Mouse (Mus musculus) cerebellum, postnatal 4 days (tissue): ENCODE data around the gene Aplp1.
"Not testable (repeated sequence)": the region's sequence is repeated elsewhere in the genome, so short reads cannot be mapped to it uniquely, and the experiment has no call there.

Experiments
- DNase-seq, 2 experiments: peaks; one replicate each; pipeline ENCODE4 v3.0.0; 2022; ENCODE audit warnings: low spot score in 2 of 2, mixed read lengths in 1 of 2

Gene Aplp1

DNA sequence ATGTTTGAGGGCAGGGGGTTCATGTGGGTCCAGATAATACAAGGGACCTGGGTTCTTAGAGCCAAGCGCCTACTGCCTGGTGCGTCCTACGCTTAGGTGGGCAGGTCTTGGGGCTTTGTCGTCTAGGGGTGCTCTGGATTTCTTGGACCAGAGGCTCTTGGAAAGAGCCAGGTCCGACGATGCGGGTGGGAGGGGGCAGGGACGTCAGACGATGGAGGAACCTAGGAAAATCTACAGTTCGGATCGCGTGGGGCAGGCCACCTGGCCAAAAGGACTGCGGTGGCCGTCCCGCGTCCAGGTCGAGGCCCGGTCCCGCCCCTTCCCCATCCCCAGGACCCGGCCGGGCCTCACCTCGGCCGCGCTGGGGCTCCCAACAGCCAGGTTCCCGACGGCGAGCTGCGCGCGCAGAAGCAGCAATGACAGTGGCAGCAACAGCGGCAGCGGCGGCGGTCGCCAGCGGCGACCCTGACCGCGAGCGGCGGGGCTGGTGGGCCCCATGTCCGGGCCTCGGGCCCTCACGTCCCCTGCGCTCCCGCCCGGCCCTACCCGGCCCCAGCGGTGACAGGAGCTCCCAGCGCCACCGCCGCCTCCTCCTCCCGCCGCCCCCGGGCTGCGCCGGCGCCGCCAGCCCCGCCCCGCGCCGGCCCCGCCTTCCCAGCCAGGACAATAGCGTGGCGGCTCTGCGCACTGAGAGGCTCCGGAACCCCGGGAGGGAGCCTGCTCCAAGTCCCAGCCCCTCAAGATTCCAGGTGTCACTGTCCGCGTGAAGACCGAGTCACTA is at the start of gene Aplp1:
TSS of gene Aplp1 (minus strand) at position 565 of the 781 bp plus-strand sequence.
- peak; percentile 51 to 77 for DNase-seq

DNA sequence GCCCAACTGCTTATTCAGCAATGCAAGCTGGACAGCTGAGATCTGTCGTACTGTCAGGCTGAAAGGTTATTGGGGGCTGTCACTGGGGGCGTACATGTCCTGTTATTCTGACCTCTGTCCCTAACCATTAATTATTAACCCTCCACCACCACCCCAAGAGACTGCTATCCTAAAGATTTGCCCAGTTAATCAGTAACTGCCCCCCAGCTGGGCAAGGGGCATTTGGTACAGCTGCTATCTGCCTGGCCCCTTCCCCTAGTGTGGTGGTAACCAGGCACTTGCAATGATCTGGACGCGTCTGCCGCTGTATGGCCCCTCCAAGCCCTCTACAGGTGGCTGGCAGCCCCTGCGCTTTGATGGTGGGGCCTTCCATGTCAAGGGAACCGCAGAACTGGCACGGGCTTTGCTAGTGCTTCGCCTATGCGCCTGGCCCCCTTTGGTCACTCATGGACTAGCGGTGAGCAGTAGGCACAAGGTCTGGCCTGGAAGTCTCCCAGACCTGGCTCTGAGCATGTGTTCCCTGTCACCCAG is 48.1 kb upstream of the Aplp1 start, which contains the start of gene Prodh2:
TSS of gene Prodh2 (plus strand) at position 222 of the 531 bp plus-strand sequence.
- no peak for DNase-seq

DNA sequence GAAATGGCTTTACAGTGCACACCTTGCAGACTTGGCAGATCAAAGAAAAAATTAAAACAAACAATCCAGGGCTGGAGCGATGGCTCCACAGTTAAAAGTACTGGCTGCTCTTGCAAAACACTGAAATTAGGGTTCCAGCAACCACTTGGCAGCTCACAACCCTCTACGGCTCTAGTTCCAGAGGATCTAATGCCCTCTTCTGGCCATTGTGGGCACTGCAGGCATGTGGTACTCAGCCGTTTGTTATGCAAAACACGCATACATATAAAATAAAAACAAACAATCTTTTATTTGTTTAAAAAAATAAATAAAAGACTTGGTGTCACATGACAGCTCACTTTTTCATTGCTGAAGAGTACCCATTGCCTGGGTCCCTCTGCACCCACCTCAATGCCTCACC is 47.4 kb upstream of the Aplp1 start:
- peak; percentile 76 to 88 for DNase-seq

DNA sequence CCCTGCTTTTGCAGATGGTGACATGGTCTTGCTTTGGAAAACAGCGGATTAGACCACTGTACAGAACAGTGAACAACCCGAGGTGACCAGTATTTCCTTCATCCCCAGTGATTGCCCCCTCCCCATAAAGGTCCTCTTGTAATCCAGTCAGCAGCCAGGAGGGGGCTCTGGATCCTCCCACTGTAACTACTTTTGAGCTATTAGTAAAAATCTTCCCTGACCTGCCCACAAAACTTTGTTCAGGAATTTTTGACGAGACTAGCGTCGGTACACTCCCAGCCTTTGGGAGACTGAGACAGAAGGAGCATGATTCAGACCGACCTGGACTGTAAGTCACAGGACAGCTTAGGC is 45.6 kb upstream of the Aplp1 start:
- no peak for DNase-seq

DNA sequence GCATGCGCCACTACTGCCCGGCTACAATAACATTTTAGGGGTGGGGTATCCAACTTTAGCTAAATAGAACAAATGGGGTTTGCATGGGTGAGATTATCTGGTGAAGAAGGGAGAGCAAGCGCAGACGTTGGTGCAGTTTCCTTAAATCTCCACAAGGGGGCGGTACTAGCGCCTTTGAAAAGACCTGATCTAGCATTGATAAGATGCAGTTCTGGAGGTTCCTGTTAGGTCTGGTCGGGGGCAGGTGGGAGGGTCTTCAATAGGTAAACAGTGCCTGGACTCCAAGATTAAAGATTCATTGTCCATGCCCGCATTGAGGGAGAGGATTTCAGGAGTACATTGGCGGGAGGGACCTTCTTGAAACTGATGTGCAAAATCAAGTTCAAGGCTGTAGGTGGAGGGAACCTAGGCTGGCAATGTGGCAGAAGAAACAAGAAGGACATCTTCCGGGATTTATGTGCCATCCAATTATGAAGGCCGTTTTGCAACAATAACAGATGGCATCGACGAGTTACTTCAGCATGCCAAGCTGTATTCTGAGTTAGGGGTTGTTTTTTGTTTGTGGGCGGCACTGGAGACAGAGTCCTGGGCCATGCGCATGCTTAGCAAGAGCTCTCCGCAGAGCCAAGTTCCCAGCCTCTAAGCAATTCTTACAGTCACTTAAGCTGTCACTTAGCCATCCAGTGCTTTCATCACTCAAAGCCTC is 45.1 kb upstream of the Aplp1 start:
- DNase-seq: peak in 1 of 2 experiments; percentile 52

DNA sequence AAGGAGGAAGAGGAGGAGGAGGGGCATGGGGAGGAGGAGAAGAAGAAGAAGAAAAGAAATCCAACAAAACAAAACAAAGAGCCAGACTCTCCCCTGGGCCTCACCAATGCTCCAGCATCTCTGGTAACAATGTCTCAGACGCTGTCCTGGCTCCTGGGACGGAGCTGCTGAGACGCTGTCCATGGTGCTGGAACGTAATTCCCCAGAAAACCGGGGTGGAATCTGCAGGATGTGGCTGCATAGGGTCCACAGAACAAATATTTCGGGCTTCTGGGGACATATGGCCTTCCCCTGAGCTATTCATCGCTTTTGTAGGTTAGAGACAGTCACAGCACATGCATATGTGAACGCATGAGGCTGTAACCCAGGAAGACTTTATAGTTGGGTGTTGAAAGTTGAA is 38.9 kb upstream of the Aplp1 start:
- no peak for DNase-seq

DNA sequence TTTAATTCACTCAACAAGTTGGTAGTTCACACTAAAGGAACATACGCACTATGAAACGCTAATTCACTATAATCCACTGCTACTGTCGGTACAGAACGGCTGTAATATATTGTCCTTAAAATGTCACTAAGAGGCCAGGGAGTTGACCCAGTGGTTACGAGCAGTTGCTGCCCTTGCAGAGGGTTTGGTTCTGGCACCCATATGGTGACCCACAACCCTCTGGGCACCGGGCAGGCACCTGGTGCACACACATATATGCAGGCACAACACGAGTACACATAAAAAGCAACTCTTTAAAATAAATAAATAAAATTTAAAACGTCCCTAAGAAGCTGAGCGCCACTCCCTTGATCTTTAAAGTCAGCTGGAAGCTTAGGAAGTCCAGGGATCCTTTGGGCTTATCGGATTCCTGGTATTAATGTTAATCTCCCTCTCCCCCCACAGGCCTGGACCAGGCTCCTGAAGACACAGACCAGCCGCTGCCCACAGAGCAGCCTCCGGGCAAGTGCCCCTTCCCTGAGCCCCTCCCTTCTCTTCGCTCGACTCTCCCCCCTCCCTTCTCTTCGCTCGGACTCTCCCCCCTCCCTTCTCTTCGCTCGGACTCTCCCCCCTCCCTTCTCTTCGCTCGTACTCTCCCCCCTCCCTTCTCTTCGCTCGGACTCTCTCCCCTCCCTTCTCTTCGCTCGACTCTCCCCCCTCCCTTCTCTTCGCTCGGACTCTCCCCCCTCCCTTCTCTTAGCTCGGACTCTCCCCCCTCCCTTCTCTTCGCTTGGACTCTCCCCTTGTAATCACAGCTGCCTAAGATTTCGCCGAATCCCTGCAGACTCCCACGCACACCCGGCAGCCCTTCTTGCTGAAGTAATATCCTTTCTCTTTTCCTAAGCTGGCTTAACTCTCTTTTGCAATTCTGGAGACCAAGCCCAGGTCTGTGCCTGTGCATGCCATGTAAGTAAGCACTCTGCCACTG is 32.4 kb upstream of the Aplp1 start:
- DNase-seq: no peak

DNA sequence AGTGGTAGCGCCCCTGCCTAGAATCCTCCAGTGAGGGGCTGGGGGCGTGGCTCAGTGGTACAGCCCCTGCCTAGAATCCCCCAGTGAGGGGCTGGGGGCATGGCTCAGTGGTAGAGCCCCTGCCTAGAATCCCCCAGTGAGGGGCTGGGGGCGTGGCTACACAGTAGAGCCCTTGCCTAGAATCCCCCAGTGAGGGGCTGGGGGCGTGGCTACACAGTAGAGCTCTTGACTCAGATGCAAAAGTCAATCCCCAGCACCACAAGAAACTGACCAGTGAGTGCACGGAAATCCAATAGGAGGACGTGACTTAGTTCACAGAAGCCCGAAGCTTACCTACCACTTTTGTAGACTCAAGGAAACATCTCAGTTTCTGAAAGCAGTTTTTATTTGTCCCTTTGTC is 30.8 kb upstream of the Aplp1 start:
- not testable (repeated sequence) for DNase-seq

DNA sequence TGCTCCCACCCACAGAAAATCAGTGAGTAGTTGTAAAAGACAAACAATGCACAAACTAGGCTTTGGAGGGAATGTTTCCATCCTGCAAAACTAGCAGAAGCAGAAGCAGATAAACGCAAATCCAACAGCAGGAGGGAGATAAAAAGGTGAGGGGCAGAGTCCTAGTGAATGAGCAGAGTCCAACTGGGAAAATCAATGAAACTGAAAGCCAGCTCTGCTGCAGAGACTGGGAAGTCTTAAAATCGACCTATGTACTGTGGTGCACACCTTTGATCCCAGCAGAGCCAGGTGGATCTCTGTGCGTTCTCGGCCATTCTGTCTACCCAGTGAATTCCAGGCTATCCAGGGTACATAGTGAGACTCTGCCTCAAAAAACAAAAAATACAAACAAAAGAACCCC is 29.7 kb upstream of the Aplp1 start:
- no peak for DNase-seq

DNA sequence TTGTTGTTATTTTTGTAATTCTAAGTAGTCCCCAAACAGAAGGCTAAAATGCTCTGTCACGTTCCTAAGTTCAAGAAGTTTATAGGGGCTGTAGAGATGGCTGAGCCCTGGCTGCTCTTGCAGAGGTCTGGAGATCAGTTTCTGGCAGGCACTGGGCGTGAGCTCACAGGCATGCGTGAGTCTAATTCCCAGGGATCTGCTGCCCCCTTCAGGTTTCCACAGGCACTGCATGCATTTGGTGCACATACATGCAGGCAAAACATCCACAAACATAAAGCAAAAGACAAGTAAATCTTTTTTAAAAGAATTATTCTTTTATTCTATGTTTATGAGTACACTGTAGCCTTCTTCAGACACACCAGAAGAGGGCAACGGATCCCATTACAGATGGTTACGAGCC is 27.1 kb upstream of the Aplp1 start:
- peak in 1 of 2 experiments; percentile 70 for DNase-seq

DNA sequence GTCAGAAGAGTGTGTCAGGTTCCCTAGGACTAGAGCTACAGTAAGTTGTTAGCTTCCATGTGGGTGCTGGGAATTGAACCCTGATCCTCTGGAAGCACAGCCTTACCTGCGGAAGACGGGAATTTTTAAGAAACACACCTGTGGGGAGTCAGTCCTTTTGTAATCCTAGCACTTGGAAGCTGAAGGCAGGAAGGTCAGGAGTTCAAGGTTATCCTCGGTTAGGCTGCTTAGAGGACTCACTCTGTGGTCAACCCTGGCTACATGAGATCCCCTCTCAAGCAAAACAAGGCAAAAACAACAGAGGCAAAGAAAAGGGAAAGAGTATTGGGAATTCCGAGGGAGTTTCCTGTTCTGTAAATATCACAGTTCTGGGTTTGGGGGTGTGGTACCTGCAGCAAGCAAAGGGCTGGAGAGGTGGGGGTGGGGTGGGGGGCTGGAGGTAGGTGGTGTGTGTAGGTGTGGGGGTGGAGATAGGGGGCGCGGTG is 19.5 kb upstream of the Aplp1 start:
- no peak for DNase-seq

DNA sequence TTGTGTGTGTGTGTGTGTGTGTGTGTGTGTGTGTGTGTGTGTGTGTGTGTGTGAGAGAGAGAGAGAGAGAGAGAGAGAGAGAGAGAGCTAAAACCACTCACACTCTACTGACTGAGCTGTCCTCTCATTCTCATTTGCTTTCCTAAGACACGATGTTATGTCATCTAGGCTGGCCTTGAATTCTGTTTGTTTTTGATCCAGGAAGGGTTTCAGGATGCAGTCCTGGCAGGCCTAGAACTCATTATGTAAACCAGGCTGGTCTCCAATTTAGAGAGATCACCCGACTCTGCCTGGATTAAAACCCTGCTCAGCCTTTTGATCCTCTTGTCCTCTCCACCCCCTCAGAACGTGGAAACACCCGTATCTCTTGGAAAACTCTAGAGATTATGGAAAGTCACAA is 18.7 kb upstream of the Aplp1 start:
- no peak for DNase-seq

DNA sequence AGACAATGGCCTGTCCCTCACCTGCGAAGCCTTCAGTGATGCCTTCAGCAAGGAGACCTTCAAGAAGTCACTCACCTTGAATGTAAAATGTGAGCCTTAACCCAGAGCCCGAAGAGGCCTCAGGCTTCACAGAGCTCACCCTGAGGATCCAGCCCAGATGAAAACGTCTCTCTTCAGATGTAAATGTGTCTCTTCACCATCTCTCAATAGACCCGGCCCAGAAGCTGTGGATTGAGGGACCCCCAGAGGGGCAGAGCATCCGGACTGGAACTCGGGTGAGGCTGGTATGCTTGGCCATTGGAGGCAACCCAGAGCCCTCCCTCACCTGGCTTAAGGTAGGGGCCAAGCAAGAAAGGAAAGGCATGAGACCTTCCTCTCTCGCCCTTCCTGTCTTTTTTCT is 18.2 kb upstream of the Aplp1 start:
- no peak for DNase-seq

DNA sequence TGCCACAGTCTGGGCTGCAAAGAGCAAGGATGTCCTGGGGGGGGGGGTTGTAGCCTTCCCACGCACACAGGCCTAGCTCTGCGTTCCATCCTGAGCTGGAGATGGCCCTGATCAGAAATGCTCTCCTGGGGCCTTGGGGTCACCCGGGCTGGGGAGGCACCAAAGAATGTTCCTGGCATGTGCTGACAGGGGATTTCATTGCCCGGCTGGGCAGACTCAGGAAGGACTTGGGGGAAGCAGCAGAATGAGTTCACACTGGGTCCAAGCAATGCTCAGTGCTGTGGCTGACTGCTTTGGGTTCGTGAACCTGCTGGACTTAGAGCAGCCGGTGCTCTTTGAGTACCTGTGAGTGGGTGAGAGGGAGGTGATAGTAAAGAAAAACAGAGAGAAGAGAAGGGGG is 14.1 kb upstream of the Aplp1 start:
- no peak for DNase-seq

DNA sequence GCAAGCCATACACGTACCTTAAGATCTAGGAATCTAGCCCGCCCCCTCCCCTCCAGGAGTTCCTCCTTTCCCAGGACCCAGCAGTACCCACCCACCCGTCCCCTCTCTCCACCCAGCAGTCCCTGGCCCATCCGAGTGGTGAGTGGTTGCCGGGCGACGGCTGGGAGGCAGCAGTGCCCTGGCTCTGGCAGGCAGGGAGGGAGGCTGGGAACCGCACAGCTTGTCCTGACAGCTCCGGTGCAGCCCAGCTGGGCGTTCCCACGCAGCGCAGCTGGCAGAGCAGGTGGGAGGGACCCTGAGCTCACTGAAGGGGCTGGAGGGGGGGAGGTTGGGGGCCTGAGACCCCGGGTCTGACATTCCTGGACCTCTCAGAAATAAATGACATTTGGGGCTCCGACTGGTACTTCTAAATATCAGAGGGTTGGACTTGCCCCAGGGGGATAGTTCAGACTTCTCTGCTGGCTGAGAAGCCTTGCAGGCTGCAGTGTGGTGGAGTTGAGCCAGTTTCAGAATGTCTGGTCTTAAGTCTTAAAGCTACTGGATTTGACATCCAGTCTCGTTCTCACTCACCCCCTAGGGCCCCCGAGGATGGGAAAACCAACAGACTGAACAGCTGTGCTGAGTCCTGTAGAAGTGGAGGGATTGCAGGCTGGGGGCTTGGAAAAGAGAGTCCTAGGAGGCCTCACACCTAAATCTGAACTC is 12.4 kb upstream of the Aplp1 start, which contains the start of the genes Kirrel2 and Nphs1:
TSS of gene Kirrel2 (minus strand) at position 62 of the 702 bp plus-strand sequence.
TSS of gene Nphs1 (plus strand) at position 687 of the 702 bp plus-strand sequence.
- DNase-seq: peak; percentile 47 to 68

DNA sequence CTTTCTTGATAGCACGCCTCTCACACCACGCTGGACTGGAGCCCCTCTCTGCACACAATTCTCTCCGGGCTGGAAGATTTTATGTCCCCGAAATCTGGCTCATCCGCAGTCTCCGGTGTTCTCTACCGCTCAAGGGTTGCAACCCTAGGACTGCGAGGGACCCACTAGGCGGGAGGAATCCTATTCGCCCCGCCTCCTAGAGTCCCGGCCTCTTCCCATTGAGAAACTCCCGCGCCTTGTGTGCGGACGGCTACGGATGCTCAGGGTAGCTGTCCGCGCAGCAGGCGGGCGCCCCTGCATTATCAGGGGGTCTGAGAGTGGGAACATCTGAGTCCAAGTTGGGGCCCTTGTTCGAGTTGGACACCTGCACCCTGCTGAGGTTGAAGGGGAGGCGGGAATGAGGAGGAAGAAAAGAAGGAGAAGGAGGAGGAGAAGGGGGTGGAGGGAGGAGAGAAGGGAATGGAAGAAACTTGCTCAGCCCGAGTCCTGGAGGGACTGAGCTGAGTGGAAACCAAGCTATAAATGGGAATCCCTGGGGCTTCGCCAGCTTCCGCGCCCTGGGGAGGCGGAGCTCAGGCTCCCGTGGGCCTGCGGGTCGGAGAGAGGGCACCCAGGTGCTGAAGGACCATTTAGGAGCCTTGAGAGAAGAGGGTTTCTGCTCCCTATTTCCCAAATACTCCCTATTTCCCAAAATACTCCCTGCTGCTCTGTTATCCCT is 11.7 kb upstream of the Aplp1 start:
- DNase-seq: no peak

DNA sequence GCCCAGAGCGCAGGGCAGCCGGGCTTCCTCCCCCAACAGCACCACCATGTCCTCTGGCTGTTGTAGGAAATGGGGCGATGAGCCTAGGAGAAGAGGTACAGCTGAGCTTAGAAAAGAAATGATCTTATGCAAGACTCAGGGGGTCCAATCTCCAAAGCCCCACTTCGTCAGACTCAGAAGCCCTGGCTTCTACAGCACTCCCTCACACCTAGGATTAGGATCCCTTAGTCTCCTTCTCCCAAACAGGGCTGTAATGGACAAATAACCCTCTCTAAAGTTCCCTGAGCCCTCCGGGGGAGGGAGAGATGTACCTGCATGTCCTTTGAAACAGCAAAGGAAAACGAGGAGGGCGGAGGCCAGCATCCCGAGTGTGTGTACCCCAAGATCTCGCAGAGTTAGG is 11.2 kb upstream of the Aplp1 start:
- DNase-seq: no peak

DNA sequence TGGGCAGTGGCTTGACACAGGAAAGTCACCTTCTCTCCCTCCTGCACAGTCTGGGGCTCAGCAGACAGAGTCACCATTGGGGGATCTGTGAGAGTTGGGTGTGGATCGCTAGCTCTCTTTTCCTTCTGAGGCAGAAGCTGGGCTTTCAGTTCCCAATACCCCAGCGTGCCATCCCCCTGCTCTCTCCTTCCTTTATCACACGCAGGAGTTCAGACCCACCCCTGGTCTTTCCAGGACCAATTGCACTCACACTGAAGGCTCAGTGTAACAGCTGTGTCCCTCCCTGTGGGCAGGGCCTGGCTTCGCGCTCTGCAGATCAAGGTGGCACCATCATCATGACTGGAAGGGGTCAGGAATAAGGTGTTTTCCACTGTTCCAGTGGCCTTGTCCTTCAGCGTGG is 8.9 kb upstream of the Aplp1 start:
- no peak for DNase-seq

DNA sequence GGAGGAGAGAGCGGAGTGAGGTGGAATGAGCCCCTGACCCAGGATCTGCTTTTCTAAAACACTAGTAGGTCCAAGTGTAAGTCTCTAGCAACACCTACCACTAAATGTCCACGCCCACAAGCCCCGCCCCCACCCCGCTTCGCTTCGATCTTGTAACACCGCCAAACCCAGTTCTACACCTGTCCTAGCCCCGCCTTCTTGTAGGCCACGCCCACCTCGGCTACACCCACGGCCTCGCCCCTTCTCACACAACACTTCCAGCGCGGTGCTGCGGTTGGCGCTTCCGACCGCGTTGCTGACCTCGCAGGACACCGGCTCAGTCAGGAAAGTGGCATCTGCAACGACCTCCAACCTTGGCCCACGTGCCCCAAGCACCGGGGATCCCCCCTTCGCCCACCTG is 8.4 kb upstream of the Aplp1 start:
- no peak for DNase-seq

DNA sequence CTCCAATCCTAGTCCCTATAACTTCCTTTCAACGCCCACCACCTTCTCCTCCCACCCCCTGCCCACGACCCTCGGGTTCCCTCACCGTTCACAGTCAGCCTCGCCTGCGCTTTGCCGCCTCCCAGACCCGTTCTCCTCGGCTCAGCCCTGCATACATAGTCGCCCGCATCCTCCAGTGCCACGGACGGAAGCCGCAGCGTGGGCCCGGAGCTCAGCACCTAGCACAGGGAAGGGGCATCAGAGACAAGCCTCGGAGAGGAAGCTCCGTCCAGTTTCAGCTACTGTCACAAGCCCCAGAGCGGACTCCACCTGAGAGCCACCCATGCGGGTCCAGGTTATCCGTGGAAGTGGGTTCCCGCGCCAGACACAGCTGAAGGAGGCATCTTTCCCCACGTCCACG is 8.0 kb upstream of the Aplp1 start:
- DNase-seq: no peak
